Mouse (Mus musculus): ENCODE results near the gene D630045J12Rik. TPM values are rescaled to one million over a fixed set of nuclear protein-coding genes. Genes with fewer than 3 reads are reported as not detected.

The D630045J12Rik gene
- polyA plus RNA-seq, 1 experiment from 2014 or later: 2.6 TPM

DNA sequence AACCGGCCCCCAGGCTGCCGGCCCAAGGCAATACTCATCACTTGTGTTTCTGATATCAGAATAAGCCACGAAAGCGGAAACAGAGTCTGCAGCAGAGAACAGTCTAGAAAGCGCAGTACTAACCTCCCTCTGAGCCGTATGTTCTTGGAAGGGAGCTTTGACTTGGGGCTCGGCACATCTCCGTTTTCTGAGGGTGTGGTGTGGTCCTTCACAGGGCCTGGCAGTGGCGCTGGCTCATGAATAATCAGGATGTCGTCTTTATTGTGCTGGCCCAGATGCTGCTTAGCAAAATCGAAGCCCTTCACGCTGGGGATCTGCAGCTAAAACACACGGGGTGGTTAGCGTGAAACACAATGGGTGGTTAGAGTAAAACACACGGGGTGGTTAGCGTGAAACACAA, 95.9 kb downstream of the D630045J12Rik start:
- no peak overlapping the region for H3K27ac ChIP-seq (ENCODE audit: poor library complexity, severe bottlenecking)
- H3K4me2 ChIP-seq: no peak overlapping the region
- WGBS: 86% methylated on average over 16 of the region's 16 CpGs
- no peak overlapping the region for H3K9ac ChIP-seq
- no peak overlapping the region for H3K4me3 ChIP-seq
- H3K27me3 ChIP-seq (replicated peaks): no peaks in the 10 kb centered on the region
- ATAC-seq (ENCODE audit: insufficient number of reproducible peaks, low FRiP score): no peak
- H3K36me3 ChIP-seq: no peaks in the 10 kb centered on the region
- H3K4me1 ChIP-seq (replicated peaks): no peaks in the 10 kb centered on the region
- H3K9me3 ChIP-seq (replicated peaks): no peaks in the 10 kb centered on the region

DNA sequence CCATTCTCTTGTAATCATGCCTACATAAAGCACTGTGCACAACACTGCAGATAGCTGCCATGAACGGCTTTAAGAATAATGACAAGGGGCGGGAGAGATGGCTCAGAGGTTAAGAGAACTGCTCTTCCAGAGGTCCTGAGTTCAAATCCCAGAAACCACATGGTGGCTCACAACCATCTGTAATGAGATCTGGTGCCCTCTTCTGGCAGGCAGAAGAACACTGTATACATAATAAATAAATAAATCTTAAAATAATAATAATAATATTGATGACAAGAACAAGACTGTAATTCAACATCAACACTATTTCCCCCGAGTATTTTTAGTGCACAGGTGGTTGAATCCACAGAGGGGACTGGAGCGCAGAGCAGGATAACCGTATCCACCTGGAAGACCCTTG, 97.6 kb downstream of the D630045J12Rik start:
- H3K27me3 ChIP-seq (replicated peaks): no peaks in the 10 kb centered on the region
- WGBS: 88% methylated on average over 5 of the region's 5 CpGs
- peaks cover 9% of the 10 kb centered on the region for H3K4me1 ChIP-seq (replicated peaks)
- ATAC-seq (ENCODE audit: insufficient number of reproducible peaks, low FRiP score): no peak
- no peak overlapping the region for H3K4me2 ChIP-seq
- no peaks in the 10 kb centered on the region for H3K36me3 ChIP-seq
- no peak overlapping the region for H3K4me3 ChIP-seq
- H3K27ac ChIP-seq (ENCODE audit: poor library complexity, severe bottlenecking): no peak overlapping the region
- no peaks in the 10 kb centered on the region for H3K9me3 ChIP-seq (replicated peaks)
- no peak overlapping the region for H3K9ac ChIP-seq

DNA sequence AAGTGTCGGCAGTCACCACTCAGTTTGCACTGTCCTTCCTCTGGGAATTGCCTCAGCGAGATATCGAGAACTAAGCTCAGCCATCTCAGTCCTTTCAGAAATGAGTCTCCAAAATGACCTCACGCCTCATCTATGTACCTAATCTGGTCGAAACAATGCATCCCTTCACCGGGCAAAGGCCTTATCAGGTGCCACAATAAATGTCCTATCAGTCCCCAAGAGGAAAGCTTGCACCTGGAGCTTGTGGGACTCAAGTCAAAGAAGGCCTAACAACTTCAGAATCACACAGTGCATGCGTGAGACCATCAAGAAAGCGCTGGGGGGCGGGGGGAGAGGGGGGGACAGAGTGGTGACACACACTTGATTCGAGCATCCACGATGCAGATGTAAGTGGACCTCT, 101.5 kb downstream of the D630045J12Rik start:
- peak overlapping the region; percentile 13; the same call in 1 of the 2 replicates for H3K27ac ChIP-seq (ENCODE audit: poor library complexity, severe bottlenecking)
- no peaks in the 10 kb centered on the region for H3K9me3 ChIP-seq (replicated peaks)
- no peak for ATAC-seq (ENCODE audit: insufficient number of reproducible peaks, low FRiP score)
- no peak overlapping the region for H3K4me3 ChIP-seq
- no peak overlapping the region for H3K9ac ChIP-seq
- WGBS: 32% methylated on average over 11 of the region's 11 CpGs
- no peak overlapping the region for H3K4me2 ChIP-seq
- H3K27me3 ChIP-seq (replicated peaks): no peaks in the 10 kb centered on the region
- peaks cover 19% of the 10 kb centered on the region for H3K4me1 ChIP-seq (replicated peaks)
- H3K36me3 ChIP-seq: 0 out of 2 replicates have a peak, but pooled peaks cover 6% of the 10 kb centered on the region

DNA sequence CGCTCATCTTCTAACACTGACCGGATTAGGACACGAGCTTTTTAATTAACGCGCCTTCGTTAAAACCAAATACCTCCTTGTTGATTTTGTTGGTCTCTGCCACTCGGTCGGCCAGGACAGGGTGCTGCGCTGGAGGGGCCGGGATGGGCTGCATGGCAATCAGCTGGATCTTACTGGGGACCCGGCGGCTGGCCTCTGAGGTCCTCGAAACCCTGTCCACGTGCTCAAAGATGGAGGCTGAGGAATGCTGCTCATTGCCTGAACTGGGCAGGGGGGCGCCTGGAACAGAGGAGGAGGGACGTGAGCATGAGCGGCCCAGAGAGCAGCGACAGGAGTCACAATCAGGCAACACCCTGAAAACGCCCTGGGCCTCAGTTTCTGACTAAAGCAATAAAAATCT, 104.3 kb downstream of the D630045J12Rik start:
- Histone ChIP-seq H3K4me2 (no peak overlapping the region), H3K4me3 (no peak overlapping the region), H3K27ac (ENCODE audit: poor library complexity, severe bottlenecking) (no peak overlapping the region), H3K4me1 (replicated peaks) (peaks cover 23% of the 10 kb centered on the region), H3K9me3 (replicated peaks) (no peaks in the 10 kb centered on the region), H3K9ac (no peak overlapping the region), H3K36me3 (peaks cover 10% of the 10 kb centered on the region; the same call in 1 of the 2 replicates), H3K27me3 (replicated peaks) (no peaks in the 10 kb centered on the region)
- 91% methylated on average over 19 of the region's 19 CpGs for WGBS
- ATAC-seq (ENCODE audit: insufficient number of reproducible peaks, low FRiP score): no peak

DNA sequence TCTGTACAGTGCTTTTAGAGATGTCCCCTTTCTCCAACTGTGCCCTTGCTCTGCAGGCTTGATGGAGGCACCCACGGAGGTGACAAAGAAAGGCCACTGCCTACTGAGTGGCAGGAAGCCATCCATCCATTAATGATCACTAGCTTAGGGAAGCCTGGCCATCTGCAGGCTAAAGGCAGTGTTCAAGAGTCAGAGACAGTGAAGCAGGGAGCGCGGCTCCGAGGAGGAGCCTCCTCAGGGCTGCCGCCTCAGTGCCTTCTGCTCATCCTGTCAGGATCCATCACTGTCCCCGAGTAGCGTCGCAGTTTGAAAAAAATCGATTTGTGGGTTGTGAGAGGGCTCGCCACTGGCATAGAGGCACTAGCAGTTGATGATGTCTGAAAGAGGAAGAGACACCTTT, 105.2 kb downstream of the D630045J12Rik start:
- Histone ChIP-seq H3K4me2 (no peak overlapping the region), H3K27ac (ENCODE audit: poor library complexity, severe bottlenecking) (no peak overlapping the region), H3K4me3 (no peak overlapping the region), H3K9me3 (replicated peaks) (no peaks in the 10 kb centered on the region), H3K9ac (no peak overlapping the region), H3K27me3 (replicated peaks) (no peaks in the 10 kb centered on the region), H3K36me3 (peaks cover 10% of the 10 kb centered on the region; the same call in 1 of the 2 replicates), H3K4me1 (replicated peaks) (peaks cover 30% of the 10 kb centered on the region)
- no peak for ATAC-seq (ENCODE audit: insufficient number of reproducible peaks, low FRiP score)
- 89% methylated on average over 10 of the region's 10 CpGs for WGBS

DNA sequence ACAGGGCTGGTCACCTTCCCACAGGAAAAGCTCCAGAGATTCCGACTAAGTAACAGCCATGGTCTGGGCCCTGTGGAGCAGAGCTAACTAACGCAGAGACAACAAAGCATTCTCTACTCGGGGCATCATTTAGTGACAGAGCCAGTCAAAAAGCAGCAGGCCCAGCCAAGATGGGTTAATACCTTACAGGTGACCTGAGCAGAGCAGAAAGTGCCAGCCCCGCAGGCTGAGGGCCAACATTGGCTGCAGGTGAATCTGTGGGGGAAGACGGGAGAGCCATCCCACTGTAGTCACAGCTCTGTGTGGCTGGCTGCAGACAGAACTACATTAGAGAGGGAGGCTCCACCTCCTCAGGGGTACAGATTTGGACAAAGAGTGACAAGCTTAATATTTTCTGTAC, 106.5 kb downstream of the D630045J12Rik start:
- ATAC-seq (ENCODE audit: insufficient number of reproducible peaks, low FRiP score): no peak
- H3K36me3 ChIP-seq: peaks cover 14% of the 10 kb centered on the region

DNA sequence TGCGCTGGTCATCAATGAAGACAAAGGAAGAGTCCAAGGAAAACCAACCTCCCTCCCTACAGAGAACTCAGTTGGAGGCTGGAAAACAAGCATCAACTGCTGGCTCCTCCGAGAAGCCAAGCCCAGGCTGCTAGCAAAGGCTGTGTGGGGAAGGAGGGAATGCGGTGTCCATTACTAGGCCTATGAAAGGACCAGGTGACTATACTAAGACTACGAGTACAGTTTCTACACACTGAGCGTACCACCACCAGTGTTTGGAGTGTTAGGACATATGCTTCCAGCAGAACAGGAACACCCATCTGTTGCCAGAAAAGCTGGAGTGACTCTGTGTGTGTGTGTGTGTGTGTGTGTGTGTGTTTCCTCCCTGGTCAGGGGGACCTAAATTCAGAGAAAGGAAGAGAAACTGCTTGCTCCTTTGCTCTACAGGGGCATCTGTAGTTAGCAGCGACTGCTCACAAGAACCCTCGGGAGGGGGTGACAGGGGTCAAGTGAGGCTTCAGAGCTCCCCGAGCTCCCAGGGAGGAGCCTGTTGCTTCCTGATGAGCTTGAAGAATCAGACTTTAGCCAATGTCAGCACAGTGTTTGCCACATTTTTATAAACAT, 108.2 kb downstream of the D630045J12Rik start:
- WGBS: 63% methylated on average over 8 of the region's 8 CpGs
- no peak overlapping the region for H3K4me3 ChIP-seq
- no peaks in the 10 kb centered on the region for H3K27me3 ChIP-seq (replicated peaks)
- H3K4me2 ChIP-seq: no peak overlapping the region
- H3K27ac ChIP-seq (ENCODE audit: poor library complexity, severe bottlenecking): peak overlapping the region; percentile 75; the same call in 1 of the 2 replicates
- peaks cover 14% of the 10 kb centered on the region for H3K36me3 ChIP-seq
- peaks cover 21% of the 10 kb centered on the region for H3K4me1 ChIP-seq (replicated peaks)
- H3K9me3 ChIP-seq (replicated peaks): no peaks in the 10 kb centered on the region
- H3K9ac ChIP-seq: no peak overlapping the region
- ATAC-seq (ENCODE audit: insufficient number of reproducible peaks, low FRiP score): no peak

More for the DNA sequence above, 106.5 kb downstream of the D630045J12Rik start:
- no peak overlapping the region for H3K4me2 ChIP-seq
- 82% methylated on average over 5 of the region's 5 CpGs for WGBS
- no peak overlapping the region for H3K9ac ChIP-seq
- H3K9me3 ChIP-seq (replicated peaks): no peaks in the 10 kb centered on the region
- no peak overlapping the region for H3K4me3 ChIP-seq
- H3K27ac ChIP-seq (ENCODE audit: poor library complexity, severe bottlenecking): no peak overlapping the region
- peaks cover 25% of the 10 kb centered on the region for H3K4me1 ChIP-seq (replicated peaks)
- no peaks in the 10 kb centered on the region for H3K27me3 ChIP-seq (replicated peaks)

DNA sequence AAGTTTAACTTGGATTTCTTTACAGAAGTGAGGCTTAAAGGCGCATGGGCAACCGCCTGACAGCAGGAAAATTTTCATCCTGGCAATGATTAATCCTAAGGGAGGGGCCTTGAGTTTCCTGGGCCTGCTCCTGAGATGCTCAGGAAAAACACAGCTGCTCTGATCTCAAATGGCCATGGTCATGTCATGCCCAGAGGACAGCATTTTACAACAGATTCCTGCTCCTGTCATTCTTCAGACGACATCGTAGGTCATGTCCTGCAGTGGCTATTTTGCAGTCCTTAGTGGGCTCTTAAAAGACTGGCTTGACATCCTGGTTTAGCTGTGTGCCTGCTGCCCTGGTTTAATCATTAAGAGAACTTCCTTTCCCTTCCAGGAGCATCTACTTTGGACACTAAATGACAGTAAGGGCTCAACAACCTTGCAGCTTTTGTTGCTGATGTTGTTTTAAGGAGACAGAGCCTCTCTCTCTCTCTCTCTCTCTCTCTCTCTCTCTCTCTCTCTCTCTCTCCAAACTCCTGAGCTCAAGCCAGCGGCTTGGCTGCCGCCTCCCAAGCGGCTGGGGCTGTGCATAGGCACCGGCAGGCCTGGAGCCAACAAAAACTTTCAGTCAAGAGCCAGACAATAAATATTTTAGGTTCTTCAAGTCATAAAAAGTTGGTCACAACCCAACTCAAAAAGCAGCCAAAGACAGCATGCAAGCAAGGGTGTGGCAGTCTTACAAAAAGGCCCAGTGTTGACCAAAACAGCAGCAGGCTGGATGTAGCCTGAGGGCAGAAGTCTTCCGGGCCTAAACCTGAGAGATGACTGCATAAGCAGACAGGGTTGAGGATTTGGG, 109.4 kb downstream of the D630045J12Rik start:
- Histone ChIP-seq H3K4me2 (no peak overlapping the region), H3K9ac (no peak overlapping the region), H3K27ac (ENCODE audit: poor library complexity, severe bottlenecking) (peak overlapping the region; percentile 75), H3K27me3 (replicated peaks) (no peaks in the 10 kb centered on the region), H3K4me1 (replicated peaks) (peaks cover 21% of the 10 kb centered on the region), H3K36me3 (peaks cover 14% of the 10 kb centered on the region), H3K9me3 (replicated peaks) (no peaks in the 10 kb centered on the region), H3K4me3 (no peak overlapping the region)
- peak; percentile 37; the same call in 1 of the 2 replicates for ATAC-seq (ENCODE audit: insufficient number of reproducible peaks, low FRiP score)
- WGBS: 51% methylated on average over 9 of the region's 9 CpGs

DNA sequence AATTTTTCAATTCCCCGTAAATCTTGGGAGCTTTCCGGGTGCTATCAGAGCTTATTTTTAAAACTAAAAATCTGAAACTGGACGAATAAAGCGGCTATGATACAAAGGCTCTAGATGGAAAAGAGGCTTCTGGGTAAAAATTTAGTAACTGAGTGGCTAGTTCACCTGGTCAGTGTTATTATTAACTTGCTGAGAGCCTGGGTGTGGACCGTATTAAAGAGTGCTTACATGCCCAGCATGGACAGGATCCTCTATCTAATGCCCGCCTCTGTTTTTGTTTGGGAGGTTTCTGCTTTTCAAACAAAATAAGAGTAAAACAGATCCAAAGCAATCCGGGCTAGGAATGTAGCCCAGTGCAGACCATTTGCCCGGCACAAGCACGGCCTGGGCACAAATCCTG, 113.4 kb downstream of the D630045J12Rik start:
- Histone ChIP-seq H3K4me1 (replicated peaks) (peaks cover 10% of the 10 kb centered on the region), H3K27ac (ENCODE audit: poor library complexity, severe bottlenecking) (no peak overlapping the region), H3K27me3 (replicated peaks) (no peaks in the 10 kb centered on the region), H3K4me3 (no peak overlapping the region), H3K4me2 (no peak overlapping the region), H3K9me3 (replicated peaks) (no peaks in the 10 kb centered on the region), H3K9ac (no peak overlapping the region), H3K36me3 (peaks cover 24% of the 10 kb centered on the region)
- WGBS: 85% methylated on average over 9 of the region's 9 CpGs
- ATAC-seq (ENCODE audit: insufficient number of reproducible peaks, low FRiP score): no peak

DNA sequence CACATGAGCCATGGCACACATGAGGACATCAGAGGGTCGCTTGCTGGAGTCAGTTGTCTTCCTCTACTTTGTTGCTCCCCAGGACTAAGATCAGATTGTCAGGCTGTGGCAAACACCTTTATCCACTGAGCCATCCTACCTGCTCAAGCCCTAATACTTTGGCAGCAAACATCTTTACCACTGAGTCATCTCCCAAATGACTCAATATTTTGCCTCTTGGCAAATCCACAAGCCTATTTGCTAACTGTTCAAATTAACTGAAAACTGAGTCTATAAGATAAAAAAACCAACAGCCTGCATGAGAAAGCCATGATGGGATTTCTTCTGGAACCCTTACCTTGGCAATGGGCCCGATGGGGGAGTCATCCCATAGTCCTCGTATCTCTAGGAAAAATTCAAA, 114.7 kb downstream of the D630045J12Rik start:
- H3K4me3 ChIP-seq: no peak overlapping the region
- no peaks in the 10 kb centered on the region for H3K9me3 ChIP-seq (replicated peaks)
- H3K27ac ChIP-seq (ENCODE audit: poor library complexity, severe bottlenecking): no peak overlapping the region
- H3K4me1 ChIP-seq (replicated peaks): peaks cover 3% of the 10 kb centered on the region
- H3K27me3 ChIP-seq (replicated peaks): no peaks in the 10 kb centered on the region
- no peak for ATAC-seq (ENCODE audit: insufficient number of reproducible peaks, low FRiP score)
- WGBS: 67% methylated on average over 3 of the region's 3 CpGs
- H3K4me2 ChIP-seq: no peak overlapping the region
- H3K36me3 ChIP-seq: peaks cover 33% of the 10 kb centered on the region
- no peak overlapping the region for H3K9ac ChIP-seq

DNA sequence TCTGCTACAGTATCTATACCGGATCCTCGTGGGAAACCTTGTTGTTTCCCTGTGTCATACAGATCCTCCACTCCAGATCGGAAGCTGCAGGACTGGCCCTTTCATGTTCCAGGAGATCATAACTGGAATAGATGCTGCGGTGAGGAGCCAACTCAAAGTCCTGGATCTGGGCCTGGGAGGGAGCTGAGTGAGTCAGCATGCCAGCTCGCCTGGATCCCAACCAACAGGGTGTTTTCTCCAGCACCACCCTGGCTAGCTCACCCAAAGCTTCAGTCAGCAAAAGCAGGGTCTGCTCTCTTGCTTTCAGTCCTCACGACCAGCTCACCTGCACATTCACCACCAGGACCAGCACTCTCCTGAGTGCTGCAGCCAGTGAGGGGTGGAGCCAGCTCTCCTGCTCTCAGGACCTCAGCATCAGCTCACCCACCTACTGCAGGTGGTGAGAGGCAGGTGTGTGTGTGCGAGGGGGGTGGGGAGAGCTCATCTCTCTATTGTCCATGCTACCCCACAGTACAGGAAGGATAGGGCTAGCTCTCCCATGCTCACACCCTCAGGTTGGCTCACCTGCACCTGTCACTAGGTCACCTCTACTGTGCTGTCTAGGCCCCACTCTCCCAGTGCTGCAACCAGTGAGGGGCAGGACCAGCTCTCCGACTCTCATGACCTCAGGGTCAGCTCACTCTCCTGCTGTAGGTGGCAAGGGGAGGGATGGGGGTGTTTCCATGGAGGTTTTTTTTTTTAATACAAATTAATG, 118.8 kb downstream of the D630045J12Rik start:
- H3K27me3 ChIP-seq (replicated peaks): no peaks in the 10 kb centered on the region
- H3K4me2 ChIP-seq: no peak overlapping the region
- H3K36me3 ChIP-seq: peaks cover 33% of the 10 kb centered on the region
- peaks cover 9% of the 10 kb centered on the region for H3K4me1 ChIP-seq (replicated peaks)
- no peak overlapping the region for H3K9ac ChIP-seq
- H3K9me3 ChIP-seq (replicated peaks): no peaks in the 10 kb centered on the region
- H3K27ac ChIP-seq (ENCODE audit: poor library complexity, severe bottlenecking): no peak overlapping the region
- H3K4me3 ChIP-seq: no peak overlapping the region
- no peak for ATAC-seq (ENCODE audit: insufficient number of reproducible peaks, low FRiP score)
- WGBS: 78% methylated on average over 8 of the region's 8 CpGs
